Mouse (Mus musculus): ENCODE measurements around the gene Yju2.
A peak's percentile ranks its signal among the peaks of the same experiment; 100 is the strongest.
"Not testable (repeated sequence)": the region's sequence is repeated elsewhere in the genome, so short reads cannot be mapped to it uniquely, and the experiment has no call there.

Yju2 gene

DNA sequence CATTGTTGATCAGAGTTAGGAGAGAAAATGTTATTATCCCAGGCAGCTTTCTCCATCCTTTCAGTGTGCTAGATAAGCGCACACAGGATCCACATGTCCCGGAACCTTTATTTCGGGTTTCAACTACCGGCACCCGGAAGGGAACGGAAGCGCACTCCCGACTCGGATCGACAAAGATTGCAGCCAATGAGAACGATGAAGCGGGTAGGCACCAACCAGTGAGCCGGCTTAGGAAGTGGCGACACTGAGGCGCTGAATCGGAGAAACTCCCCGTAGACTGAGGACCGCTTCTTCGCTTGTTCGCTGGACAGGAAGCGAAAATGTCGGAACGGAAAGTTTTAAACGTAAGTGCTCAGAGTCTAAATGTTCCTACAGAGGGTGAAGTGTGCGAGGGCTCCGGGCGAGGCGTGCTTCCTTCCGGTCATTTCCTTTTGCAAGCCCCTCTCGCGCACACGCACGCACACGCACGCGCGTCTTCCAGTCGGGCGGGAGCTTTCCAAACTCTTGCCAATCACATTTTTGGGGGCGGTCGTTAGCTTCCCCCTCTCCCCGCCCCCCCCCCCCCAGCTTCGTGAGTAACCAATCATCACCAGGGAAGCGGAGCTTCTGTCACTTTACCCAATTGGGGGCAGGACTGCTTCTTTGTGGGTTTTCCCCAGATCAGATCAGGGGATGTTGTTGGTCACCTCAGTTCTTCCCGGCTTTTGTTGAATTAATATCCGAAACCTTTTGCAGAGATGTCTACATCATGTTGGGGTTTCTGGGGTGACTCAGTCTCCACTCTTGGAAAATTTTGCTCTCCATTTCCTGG, at the start of gene Yju2:
Gene Yju2, plus strand, starts transcription at position 182 of the 811 bp plus-strand sequence.
- DNase-seq: peak; percentile 95

DNA sequence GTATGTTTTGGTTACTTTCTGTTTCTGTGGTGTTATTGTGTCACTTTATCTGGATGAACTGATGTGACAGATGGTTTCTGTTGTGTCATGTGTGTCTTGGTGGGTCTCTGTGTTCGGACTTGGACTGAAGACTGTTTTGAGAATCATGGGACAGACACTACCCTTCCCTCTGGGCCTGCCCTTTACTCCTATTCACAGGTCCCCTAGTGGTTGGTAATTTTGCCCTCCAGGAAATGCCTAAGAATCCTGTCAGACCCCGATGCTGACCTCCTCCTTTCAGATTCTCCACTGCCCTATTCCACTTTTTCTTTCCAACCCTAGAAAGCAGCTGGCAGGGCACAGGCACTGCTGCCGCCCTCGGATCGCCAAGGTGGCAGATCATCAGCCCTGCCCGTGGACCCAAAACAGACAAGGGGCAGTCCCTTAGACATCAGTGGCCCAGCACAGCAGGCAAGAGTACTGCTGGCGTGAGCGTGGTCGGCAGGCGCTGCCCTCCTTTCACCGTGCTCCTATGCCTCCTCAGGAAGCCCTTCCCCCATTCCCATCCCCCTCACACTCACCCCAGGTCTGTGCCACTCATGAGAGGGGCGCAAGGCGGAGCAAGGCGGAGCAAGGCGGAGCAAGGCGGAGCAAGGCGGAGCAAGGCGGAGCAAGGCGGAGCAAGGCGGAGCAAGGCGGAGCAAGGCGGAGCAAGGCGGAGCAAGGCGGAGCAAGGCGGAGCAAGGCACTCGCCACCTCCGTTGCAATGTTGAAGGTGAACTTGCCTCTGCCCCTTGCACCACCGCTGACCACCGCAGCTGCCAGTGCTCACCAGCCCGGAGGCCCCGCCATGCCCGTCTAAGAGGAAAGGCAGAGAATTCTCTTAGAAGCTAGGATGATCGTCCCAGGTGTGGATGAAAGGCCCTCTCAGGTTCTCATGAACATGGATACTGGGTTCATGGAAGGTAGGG, 27.1 kb upstream of the Yju2 start:
- peak; percentile 74 for DNase-seq

DNA sequence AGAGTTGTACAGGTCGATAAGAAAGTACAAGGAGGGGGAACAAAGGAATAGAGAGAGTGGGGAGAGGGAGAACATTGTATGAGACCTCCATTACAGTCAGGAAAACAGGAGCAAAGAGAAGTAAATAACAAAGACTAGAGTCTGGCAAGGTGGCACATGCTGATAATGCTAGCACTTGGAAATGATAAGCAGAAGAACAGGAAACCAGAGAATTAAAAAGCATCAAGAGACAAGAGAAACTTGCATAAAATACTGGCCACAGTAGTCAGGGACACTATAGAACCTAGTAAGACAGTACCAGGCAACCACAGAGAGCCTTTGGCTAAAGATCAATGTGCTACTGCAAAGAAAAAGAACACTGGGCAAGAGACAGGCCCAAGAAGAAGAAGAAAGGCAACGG, 26.3 kb upstream of the Yju2 start:
- no peak for DNase-seq

DNA sequence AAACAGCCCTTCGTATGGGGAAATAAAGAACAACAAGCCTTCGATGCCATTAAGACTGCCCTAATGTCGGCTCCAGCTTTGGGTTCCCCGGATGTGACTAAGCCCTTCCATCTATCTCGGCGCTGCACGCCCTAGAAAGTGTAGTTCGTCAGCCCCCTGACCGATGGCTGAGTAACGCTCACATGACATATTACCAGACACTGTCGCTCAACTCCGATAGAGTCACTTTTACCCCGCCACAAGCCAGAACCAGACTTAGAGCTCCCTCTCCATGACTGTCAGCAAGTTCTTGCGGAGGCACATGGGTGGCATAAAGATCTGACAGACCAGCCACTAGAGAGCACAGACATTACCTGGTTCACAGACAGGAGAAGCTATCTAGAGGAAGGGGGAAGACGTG, 25.7 kb upstream of the Yju2 start:
- DNase-seq: no peak

DNA sequence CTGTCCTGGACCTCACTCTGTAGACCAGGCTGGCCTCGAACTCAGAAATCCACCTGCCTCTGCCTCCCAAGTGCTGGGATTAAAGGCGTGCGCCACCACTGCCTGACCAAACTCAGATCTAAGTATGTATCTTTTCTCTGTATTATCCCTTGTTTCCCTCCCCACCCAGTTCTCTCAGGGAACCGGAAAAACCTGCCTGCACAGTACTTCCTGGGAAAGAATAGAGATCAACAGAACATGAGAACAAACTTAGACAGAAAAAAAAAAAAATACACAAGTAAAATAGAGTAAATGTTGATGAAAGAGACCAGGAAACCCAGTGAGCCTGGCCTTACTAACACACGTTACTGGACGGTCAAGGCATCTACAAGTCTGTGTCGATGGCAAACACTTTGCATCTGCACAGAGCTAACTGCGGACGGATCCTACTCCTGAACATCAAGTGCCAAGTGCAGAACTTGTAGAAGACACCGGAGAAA, 14.5 kb upstream of the Yju2 start:
- not testable (repeated sequence) for DNase-seq

DNA sequence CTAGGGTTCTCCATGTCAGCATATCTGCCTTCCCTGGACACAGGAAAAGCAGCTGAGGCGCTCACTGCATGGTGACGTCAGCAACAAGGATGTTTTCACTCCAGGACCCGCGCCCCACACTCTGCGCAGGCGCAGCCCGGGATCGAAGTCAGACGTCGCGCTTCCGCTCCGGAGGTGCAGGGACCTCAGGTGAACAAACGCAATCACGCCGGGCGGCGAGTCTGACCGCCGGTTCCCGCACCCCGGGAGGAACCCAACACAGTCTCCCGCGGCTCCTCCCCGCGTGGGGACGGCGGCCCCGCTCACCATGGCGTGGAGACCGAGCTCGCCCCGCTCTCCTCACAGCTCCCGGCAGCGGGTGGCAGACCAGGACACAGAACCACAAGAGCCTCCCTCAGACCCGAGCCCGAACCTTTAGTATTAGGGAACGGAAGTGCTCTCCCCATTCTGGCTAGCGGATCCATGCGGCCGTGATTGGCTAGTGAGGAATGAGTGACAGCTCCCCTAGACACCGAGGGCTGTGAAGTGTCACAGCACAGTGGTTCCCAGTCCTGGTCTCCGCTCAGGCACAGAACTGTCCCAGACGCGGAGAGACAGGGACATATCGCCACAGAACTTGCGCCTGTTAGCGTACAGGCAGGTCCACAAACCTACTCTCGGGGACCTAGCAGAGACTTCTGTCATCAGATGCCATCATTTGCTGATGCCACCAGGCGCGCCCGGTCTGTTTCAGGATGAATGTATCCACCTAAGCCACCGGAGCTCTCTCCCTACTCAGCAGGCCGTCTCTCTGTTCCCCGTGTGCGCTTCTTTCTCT, 13.8 kb upstream of the Yju2 start:
- peak; percentile 95 for DNase-seq

DNA sequence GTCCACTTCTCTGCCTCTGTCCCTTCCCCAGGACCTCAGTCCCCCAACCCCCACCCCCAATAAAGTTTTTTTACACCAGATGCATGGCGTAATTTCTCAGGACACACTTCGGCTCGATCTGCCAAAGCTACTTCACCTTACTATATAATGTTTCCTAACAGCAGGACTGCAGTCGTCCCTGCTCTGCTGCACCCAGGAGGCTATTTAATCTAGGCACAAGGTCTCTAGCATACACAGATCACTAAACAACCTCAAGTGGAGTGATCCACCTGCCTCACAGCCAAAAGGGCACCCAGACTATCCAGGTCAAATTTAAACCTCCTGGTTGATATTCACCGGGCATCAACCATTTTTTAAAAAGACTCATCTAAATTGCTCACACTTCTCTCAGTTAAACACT, 13.2 kb upstream of the Yju2 start:
- DNase-seq: no peak

DNA sequence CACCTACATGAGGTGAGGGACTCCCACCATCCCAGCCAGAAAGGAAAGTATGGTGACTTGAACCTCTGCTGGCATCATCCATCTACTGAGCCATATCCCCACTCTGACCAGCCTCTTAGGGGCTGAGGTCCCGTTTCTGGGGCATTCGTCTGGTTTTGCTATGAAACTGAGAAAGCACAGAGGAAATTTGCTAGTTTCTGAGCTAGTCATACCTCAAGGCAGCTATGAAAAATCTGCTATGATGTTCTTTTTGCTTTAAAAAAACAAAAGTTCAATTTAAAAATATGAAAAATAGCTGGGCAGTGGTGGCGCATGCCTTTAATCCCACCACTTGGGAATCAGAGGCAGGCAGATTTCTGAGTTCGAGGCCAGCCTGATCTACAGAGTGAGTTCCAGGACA, 10.3 kb upstream of the Yju2 start:
- DNase-seq: no peak

DNA sequence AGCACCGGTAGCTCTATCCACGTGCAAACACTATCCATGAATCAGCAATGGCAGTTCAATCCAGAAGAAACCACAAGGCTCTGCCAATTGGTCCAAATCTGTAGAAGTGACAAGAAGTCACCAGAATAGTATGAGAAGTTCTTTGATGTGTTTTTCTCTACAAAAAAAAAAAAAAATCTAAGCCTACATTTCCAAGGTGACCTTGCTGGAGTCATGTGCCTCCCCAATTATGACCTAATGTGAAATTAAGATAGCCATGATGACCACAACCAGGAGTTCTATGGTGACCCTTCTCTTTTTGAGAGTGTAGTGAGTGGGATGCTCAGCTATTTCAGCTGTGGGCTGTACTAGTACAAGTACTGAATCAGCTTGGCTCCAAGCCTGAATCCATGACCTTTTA, 9.5 kb upstream of the Yju2 start, which contains the start of gene Zfp119b:
Gene Zfp119b, minus strand, starts transcription at position 101 of the 400 bp plus-strand sequence.
- DNase-seq: no peak

DNA sequence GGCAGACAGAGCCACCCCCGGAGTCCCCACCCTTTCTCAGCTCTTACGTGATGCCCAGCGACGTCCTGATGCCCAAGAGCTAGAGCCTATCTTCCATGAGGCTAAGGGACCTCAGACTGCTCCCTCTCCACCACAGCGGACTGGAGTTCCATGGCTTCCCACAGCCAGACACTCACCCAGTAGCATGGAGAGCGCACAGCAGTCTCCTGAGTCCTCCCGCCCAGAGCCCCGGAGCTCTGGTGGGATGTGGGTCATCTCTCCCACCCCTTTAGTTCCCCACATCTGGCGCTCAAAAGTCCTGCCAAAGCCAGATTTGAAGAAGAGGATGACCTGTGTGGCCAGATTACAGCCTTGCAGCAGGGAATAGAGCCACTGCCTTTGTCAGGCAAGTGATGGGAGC, 8.3 kb upstream of the Yju2 start:
- no peak for DNase-seq

DNA sequence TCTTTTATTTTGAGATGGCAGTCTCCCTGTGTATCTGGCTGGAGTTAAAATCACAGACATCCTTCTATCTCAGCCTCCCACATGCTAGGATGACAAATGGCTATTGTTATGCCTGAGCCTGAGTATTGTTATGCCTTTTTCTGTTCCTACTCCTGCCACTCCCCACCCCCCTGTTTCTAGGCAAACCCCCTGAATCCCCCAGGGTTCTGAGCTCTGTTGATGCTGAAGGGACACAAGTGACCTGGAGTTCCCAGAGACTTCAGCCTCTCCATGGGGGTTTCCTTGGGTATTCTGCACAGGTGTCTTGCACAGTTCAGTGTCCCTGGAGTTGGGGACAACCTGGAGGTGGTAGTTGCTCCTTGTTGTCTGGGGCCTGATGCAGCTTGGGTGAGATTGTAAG, 6.9 kb upstream of the Yju2 start:
- DNase-seq: no peak

DNA sequence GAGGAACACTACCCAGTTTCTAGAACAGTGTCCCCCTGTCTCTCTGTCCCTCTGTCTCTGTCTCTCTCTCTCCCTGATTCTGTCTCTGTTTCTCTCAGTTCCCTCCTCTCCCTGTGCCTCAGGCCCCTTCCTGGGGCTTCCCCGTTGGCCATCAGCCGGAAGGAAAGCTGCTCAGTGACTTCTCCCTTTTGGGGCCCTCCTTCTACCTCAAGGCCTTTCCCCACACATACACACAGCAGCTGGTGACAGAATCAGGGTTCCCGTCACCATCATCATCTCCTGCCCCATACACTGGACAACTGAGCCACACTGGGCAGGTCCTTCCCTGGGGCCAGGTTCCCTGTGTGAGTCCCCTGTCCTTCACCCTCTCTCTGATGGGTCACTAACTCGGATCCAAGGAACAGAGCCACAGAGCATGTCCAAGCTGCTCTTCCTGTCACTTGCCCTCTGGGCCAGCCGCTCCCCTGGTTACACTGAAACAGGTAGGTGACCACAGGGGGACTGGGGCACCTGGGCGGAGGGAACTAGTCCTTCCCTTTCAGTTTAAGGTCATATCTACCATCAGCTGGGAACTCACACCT, 6.4 kb upstream of the Yju2 start, which contains the start of gene Ebi3:
Gene Ebi3, plus strand, starts transcription at position 194 of the 581 bp plus-strand sequence.
- DNase-seq: no peak

DNA sequence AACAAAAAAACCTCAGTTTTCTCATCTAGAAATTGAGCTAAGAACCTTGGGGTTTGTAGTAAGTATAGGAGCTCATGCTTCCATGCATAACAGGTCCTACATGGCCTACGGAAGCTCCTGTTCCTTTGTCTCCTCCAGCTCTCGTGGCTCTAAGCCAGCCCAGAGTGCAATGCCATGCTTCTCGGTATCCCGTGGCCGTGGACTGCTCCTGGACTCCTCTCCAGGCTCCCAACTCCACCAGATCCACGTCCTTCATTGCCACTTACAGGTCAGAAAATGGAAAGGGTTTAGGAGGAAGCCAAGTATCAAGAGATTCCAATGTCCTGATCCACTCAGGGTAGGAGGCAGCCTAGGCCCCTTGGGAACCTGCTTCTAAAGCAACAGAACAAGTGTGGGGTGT, 5.1 kb upstream of the Yju2 start:
- DNase-seq: no peak

DNA sequence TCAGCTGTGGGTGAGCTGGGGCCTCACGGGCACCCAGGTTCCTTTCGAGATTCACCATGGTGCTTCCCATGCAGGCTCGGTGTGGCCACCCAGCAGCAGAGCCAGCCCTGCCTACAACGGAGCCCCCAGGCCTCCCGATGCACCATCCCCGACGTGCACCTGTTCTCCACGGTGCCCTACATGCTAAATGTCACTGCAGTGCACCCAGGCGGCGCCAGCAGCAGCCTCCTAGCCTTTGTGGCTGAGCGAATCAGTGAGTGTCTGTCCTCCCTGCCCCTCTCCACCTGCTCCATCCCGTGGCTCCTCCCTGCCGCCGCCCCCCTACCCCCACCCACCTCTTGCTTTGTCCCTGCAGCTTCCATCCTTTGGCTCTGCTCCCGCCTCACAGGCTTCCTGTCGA, 4.7 kb upstream of the Yju2 start:
- DNase-seq: no peak

DNA sequence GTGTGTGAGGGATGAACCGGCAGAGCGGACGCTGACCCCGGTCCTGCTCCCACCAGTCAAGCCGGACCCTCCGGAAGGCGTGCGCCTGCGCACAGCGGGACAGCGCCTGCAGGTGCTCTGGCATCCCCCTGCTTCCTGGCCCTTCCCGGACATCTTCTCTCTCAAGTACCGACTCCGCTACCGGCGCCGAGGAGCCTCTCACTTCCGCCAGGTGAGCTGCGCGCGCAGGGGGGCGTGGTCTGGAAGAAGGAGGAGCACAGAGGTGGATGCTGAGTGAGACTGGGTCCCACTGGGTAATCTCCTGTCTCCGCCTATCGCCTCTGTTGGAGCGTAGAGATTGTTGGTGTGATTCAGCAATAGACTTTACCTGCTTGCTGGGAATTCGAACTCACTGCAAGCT, 2.8 kb upstream of the Yju2 start:
- peak; percentile 87 for DNase-seq

DNA sequence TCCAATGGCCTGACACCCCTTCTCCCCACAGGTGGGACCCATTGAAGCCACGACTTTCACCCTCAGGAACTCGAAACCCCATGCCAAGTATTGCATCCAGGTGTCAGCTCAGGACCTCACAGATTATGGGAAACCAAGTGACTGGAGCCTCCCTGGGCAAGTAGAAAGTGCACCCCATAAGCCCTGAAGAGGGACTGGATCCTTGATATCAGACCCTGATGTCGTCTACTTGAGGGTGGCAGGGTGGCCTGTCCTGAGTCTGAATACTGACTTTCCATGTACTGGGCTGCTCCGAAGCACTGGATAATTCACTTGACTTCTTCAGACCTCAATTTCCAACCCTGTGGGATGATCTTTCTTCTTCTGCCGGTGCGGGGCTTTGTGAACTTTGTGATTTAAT, 2.3 kb upstream of the Yju2 start:
- no peak for DNase-seq

DNA sequence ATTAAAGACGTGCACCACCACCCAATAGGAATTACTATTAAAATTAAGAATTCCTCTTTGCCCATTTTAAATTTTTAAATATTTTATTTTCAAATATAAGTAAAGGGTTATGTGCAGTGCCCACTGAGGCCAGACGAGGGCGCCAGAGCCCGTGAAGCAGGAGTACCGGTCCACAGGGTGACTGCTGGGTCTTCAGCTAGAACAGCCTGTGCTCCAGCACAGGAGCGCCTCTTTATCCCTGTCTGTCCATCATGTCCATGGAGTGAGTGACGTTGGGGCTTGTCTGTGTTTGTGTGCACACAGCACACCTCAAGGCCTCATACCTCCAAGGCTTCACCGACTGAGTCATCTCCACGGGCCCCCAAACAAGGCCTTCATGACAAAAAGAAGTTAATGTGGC, 1.7 kb upstream of the Yju2 start:
- peak; percentile 78 for DNase-seq

DNA sequence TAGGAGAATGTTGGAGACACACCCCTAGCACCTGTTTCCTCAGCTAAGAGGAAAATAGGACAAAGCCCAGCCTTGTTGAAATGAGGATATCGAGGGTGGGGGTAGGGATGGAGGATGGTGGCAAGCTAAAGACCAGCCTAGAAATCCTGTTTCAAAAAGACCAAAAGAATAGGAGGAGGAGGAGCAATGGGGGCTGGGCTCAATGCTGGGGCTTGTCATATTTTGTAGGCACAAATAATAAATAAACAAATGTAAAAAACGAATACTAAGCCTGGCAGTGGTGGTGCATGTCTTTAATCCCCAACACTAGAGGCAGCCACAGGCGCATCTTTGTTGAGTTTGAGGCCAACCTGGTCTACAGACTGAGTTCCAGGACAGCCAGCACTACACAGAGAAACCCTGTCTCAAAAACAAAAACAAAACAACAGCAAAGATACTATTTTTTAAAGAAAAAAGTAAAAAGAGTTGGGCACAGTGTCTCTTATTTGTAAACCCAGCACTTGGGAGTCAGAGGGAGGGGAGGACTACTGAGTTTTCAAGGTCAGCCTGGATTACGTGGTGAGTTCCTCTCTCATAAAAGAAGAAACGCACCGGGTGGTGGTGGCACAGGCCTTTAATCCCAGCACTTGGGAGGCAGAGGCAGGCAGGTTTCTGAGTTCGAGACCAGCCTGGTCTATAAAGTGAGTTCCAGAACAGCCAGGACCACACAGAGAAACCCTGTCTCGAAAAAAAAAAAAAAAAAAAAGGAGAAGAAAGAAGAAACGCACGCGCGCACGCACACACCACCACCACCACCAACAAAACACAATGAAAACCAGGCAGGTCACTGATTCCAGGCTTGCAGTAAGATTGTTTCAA, 944 bp upstream of the Yju2 start:
- DNase-seq: no peak

DNA sequence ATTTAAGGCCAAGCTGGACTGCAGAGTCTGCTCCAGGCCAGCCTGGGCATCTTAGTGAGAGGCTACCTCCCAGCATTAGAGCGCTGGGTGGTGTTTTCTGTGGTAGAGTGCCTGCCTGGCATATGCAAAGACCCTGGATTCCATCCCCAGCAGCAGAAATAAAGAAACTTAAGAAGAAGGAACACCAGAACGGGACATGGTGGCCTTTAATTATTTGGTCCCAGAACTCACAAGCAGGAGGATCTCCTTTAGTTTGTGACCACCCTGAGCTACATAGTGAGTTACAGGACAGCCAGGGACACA, 364 bp upstream of the Yju2 start:
- DNase-seq: no peak

DNA sequence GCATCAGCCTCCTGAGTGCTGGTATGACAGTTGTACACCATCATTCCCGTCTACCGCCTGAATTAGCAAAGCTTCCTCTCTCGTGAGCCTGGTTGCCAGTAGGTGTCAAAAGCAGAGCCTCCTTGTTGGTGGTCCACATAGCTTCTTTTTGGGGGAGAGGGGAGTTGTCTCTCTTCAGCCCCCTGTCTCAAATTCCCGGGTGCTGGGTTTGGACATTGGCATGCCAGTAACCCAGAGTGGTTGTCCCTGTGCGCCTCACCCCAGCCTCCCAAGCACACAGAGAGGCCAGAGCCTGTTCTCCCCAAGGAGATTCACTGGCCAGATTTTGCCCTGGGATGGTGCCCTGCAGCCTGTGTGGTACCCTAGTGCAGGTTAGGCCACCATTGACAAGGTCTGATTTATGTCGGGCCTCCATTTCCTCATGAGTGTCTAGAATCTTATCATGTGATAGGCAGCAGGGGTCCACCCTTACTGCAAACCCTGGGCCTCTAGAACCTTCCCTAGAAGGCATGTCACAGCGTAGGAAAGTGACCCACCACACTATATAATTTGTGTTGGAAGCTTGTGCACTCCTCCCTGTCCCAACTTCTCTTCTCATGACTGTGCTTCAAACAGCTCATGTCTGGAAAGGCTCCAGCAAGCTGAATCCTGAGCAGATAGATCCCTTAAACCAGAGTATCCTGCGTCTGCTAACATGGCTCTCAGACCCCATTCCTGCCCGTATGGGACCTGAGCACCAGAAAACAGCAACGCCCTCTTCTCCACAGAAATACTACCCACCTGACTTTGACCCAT, 1.2 kb downstream of the Yju2 start:
- DNase-seq: no peak

DNA sequence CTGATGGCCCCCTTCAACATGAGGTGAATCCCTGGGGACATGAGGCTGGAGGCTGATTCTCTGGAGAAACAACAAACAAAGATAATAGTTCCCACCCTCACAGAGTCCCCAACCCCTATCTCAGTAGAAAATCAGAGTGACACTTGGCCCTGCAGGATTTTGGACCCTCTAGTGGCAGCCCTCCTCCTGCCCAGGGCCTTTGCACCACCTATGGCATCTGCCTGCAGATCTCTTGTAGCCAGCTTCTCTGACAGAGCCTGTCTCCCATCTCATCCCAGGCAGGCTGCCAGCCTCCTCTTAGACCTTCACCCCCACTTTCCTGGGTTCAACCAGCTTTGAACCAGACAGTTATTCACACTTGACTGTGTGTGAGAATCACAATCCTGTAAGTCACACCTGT, 1.9 kb downstream of the Yju2 start:
- no peak for DNase-seq

All from kidney, postnatal 14 days (tissue).